Mouse (Mus musculus) fibroblast of lung, adult 2 months (primary cell): ENCODE data around the gene Ccdc96.

ENCODE experiments used
- DNase-seq: peaks from one replicate; pipeline ENCODE4 v3.0.0-alpha.2; 2011; ENCODE audit warnings: low read depth

Ccdc96 gene

GRCm38 (mm10) chr5:36474283-36474682 lies 10.1 kb upstream of the Ccdc96 start:
- DNase-seq = no peak

GRCm38 (mm10) chr5:36477486-36477885 lies 6.9 kb upstream of the Ccdc96 start:
- no peak for DNase-seq

GRCm38 (mm10) chr5:36478540-36479420 lies 5.6 kb upstream of the Ccdc96 start:
- DNase-seq = no peak

GRCm38 (mm10) chr5:36479735-36480134 lies 4.7 kb upstream of the Ccdc96 start:
- no peak for DNase-seq

GRCm38 (mm10) chr5:36480398-36480797 lies 4.0 kb upstream of the Ccdc96 start:
- DNase-seq = no peak

GRCm38 (mm10) chr5:36481114-36481513 lies 3.3 kb upstream of the Ccdc96 start:
- DNase-seq = no peak

- no peak for DNase-seq
These were observed 936 bp upstream of the Ccdc96 start for GRCm38 (mm10) chr5:36483203-36484101.

- no peak for DNase-seq
These were observed 918 bp downstream of the Ccdc96 start for GRCm38 (mm10) chr5:36485306-36485705.

- DNase-seq = no peak
These were observed 4.8 kb downstream of the Ccdc96 start for GRCm38 (mm10) chr5:36489225-36489624.

GRCm38 (mm10) chr5:36493919-36494318 lies 9.5 kb downstream of the Ccdc96 start:
- DNase-seq = no peak

- no peak for DNase-seq
These were observed 10.3 kb downstream of the Ccdc96 start for GRCm38 (mm10) chr5:36494709-36495108.

GRCm38 (mm10) chr5:36505235-36505634 lies 20.8 kb downstream of the Ccdc96 start:
- no peak for DNase-seq

GRCm38 (mm10) chr5:36505643-36506042 lies 21.3 kb downstream of the Ccdc96 start:
- DNase-seq = no peak

GRCm38 (mm10) chr5:36508351-36508750 lies 24.0 kb downstream of the Ccdc96 start:
- no peak for DNase-seq

GRCm38 (mm10) chr5:36510956-36511355 lies 26.6 kb downstream of the Ccdc96 start:
- no peak for DNase-seq

- DNase-seq = no peak
These were observed 30.7 kb downstream of the Ccdc96 start for GRCm38 (mm10) chr5:36515126-36515525.

- no peak for DNase-seq
These were observed 31.2 kb downstream of the Ccdc96 start for GRCm38 (mm10) chr5:36515558-36515957.

- DNase-seq = no peak
These were observed 33.2 kb downstream of the Ccdc96 start for GRCm38 (mm10) chr5:36517596-36517995.

- DNase-seq = no peak
These were observed 35.4 kb downstream of the Ccdc96 start for GRCm38 (mm10) chr5:36519751-36520150.

GRCm38 (mm10) chr5:36522782-36523181 lies 38.4 kb downstream of the Ccdc96 start:
- DNase-seq = no peak

GRCm38 (mm10) chr5:36523219-36523703 lies 38.9 kb downstream of the Ccdc96 start:
- no peak for DNase-seq

GRCm38 (mm10) chr5:36525216-36525615 lies 40.8 kb downstream of the Ccdc96 start:
- no peak for DNase-seq

- DNase-seq = no peak
These were observed 41.9 kb downstream of the Ccdc96 start for GRCm38 (mm10) chr5:36526274-36526673.
